Mouse (Mus musculus) c-Kit-negative CD71-positive TER-119-positive erythroid progenitor cells, embryonic 14.5 days (primary cell): Measurements from ENCODE around the gene Scel.

ENCODE experiments used
- DNase-seq: peaks from one replicate; pipeline ENCODE4 v3.0.0-alpha.2; 2013; ENCODE audit warnings: low read depth, low spot score

The Scel gene

GRCm38 (mm10) chr14:103651106-103651505 lies 138.0 kb downstream of the Scel start:
- DNase-seq, result no peak

DNA sequence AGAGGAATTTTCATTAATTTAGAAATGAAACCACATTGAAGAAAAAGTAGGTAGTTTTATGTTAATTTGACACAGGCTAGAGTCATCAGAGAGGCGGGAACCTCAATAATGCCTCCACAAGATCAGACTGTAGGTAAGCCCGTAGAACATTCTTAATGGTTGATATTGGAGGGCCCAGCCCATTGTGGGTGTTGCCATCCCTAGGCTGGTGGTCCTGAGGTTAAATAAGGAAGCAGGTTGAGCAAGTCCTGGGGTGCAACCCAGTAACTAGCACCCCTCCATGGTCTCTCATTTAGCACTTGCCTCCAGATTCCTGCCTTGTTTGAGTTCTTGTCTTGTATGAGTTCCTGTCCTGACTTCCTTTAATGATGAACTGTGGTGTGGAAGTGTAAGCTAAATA lies 138.4 kb downstream of the Scel start:
- DNase-seq, result no peak

GRCm38 (mm10) chr14:103652524-103652923 lies 139.4 kb downstream of the Scel start:
- DNase-seq, result no peak

DNA sequence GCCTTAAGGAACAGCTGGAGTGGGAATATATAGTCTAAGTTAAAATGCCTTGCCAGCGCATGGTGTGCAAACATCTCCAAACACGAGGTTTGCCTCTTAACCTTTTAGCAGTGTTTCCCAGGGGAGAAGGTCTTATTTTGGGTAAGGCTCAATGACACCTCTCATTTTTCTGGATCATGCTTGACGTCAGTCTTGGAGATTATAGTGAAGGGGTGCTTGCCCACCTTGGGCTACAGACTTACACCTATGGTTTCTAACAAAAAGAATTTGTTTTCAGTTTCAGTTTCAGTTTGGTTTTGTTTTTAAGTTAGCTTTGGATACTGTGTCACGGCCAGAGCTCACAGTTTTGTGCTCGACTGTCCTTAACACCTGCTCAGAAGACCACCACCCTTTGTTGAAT lies 140.7 kb downstream of the Scel start:
- no peak for DNase-seq

GRCm38 (mm10) chr14:103655448-103655847 lies 142.3 kb downstream of the Scel start:
- DNase-seq, result no peak

GRCm38 (mm10) chr14:103657876-103658275 lies 144.7 kb downstream of the Scel start:
- no peak for DNase-seq
